Mouse (Mus musculus): ENCODE data around the gene Paqr5. TPM values are rescaled to one million over a fixed set of nuclear protein-coding genes. Genes with fewer than 3 reads are reported as not detected.

Paqr5 gene
- polyA plus RNA-seq, 1 experiment from 2014 or later, result 0.27 TPM

DNA sequence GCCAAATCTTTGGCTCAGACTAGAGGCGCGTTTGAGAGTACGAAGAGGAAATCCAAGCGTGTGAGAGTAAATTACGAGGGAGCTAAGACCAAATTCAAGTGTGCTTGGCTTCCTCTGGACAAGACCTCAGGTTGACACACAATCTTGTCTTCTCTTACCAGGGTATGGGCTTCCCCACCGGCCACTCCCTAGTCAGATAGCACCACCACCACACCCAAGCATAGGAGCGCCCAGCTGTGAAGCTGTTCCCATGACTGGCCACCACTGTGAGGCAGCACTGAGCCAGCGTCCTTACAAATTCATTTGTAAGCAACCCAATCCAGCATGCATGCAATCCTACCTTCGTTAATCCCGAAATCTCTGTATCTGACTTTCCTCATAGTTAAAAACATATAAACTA lies 119.7 kb downstream of the Paqr5 start:
- Histone ChIP-seq H3K9me3 (ENCODE audit: control insufficient read depth, low read length) (no peaks in the 10 kb centered on the region), H3K9ac (ENCODE audit: low read length) (no peak overlapping the region), H3K4me3 (ENCODE audit: low read depth, low read length) (no peak overlapping the region), H3K36me3 (ENCODE audit: control insufficient read depth, insufficient read depth, low read length) (0 out of 2 replicates have a peak, but pooled peaks cover 2% of the 10 kb centered on the region), H3K27ac (ENCODE audit: low read depth, low read length) (no peak overlapping the region), H3K27me3 (ENCODE audit: control insufficient read depth, insufficient read depth, low read length) (no peaks in the 10 kb centered on the region), H3K4me1 (ENCODE audit: control insufficient read depth, insufficient read depth, low read length) (no peaks in the 10 kb centered on the region), H3K4me2 (ENCODE audit: low read depth) (no peak overlapping the region)
- WGBS, result 68% methylated on average over 10 of the region's 10 CpGs
- DNase-seq (ENCODE audit: low spot score) (no peak), ATAC-seq (ENCODE audit: insufficient read depth, low FRiP score, low TSS enrichment) (no peak)

GRCm38 (mm10) chr9:61905576-61905975 lies 121.1 kb downstream of the Paqr5 start:
- no peak for ATAC-seq (ENCODE audit: insufficient read depth, low FRiP score, low TSS enrichment)
- DNase-seq (ENCODE audit: low spot score), result no peak
- no peaks in the 10 kb centered on the region for H3K27me3 ChIP-seq (ENCODE audit: control insufficient read depth, insufficient read depth, low read length)
- no peaks in the 10 kb centered on the region for H3K4me1 ChIP-seq (ENCODE audit: control insufficient read depth, insufficient read depth, low read length)
- no peak overlapping the region for H3K4me2 ChIP-seq (ENCODE audit: low read depth)
- no peak overlapping the region for H3K27ac ChIP-seq (ENCODE audit: low read depth, low read length)
- H3K36me3 ChIP-seq (ENCODE audit: control insufficient read depth, insufficient read depth, low read length), result no peaks in the 10 kb centered on the region
- 76% methylated on average over 5 of the region's 5 CpGs for WGBS
- no peaks in the 10 kb centered on the region for H3K9me3 ChIP-seq (ENCODE audit: control insufficient read depth, low read length)
- H3K9ac ChIP-seq (ENCODE audit: low read length), result no peak overlapping the region
- H3K4me3 ChIP-seq (ENCODE audit: low read depth, low read length), result no peak overlapping the region

DNA sequence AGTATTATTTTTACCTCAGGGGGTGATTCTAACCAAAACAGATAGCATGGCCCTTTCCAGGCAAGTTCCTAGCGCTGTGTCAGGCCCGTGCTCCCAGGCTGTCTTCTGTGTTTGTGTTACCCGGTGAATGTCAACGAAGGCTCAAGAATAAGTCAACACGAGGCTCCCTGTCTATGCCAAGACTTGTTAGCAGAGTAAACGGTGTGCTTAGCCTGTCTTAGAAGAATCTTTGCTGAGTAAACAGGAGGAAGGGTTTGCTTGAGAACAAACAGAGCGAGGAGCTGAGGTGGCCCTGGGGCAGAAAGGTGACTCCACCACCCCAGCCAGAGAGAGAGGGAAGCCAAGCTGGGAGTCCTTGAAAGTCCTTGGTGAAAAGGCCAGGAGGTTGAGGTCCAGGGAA lies 122.5 kb downstream of the Paqr5 start:
- H3K27me3 ChIP-seq (ENCODE audit: control insufficient read depth, insufficient read depth, low read length), result no peaks in the 10 kb centered on the region; the same call in 1 of the 2 replicates
- no peak overlapping the region for H3K27ac ChIP-seq (ENCODE audit: low read depth, low read length)
- WGBS, result 45% methylated on average over 7 of the region's 7 CpGs

More for the DNA sequence above, 122.5 kb downstream of the Paqr5 start:
- Histone ChIP-seq H3K4me3 (ENCODE audit: low read depth, low read length) (no peak overlapping the region), H3K4me2 (ENCODE audit: low read depth) (no peak overlapping the region), H3K4me1 (ENCODE audit: control insufficient read depth, insufficient read depth, low read length) (no peaks in the 10 kb centered on the region), H3K9ac (ENCODE audit: low read length) (no peak overlapping the region), H3K36me3 (ENCODE audit: control insufficient read depth, insufficient read depth, low read length) (no peaks in the 10 kb centered on the region), H3K9me3 (ENCODE audit: control insufficient read depth, low read length) (no peaks in the 10 kb centered on the region)
- ATAC-seq (ENCODE audit: insufficient read depth, low FRiP score, low TSS enrichment) (no peak), DNase-seq (ENCODE audit: low spot score) (no peak)

Other genes starting within 250 kb of the Paqr5 start
- 1,074 and 1,150 TPM in 2 replicates for gene Rplp1, start 112.3 kb downstream of the Paqr5 start, polyA plus RNA-seq (2014; fragmentation: Nextera tagmentation; extraction: Ambion mirVana)
- gene Kif23, start 80.1 kb downstream of the Paqr5 start, polyA plus RNA-seq (2014; fragmentation: Nextera tagmentation; extraction: Ambion mirVana), result 95.4 and 106 TPM in 2 replicates
- gene Glce, start 95.8 kb upstream of the Paqr5 start, polyA plus RNA-seq (2014; fragmentation: Nextera tagmentation; extraction: Ambion mirVana), result 24.6 and 28.1 TPM in 2 replicates

All from neural tube, embryonic 11.5 days (tissue).